ENCODE assay signal across 22 mouse cellular contexts in the genomic region with DNA sequence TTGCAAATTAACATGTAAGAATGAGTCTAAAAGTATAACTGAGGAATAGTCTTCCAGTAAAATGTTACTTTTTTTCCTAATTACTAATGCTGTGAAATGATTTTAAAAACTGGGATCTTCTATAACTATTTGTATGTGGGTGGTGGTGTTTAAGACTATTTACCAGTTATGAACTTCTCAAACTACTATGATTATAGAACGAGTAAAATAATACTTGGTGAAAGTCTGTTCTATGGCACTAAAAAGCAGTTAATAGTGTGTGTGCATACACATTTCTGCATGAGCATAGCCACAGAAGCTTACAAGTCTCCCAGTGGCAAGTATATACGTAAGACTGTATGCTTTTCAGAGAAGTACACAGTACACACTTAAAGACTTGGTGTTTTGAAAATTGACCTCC. TPM values are rescaled to one million over a fixed set of nuclear protein-coding genes. Genes with fewer than 3 reads are reported as not detected.
"Had no signal": no experiment of that assay in that cellular context is flagged by ENCODE, and none has a peak within 500 bp of the region (broad histone marks: within the 10 kb centered on the region; RNA-seq: fewer than 3 reads in every experiment).

No protein-coding gene starts in this region.

- H3K9me3 ChIP-seq: kidney, embryonic 15.5 days; limb, embryonic 15.5 days; neural tube, embryonic 12.5 days; stomach, embryonic 15.5 days had no signal

- H3K27ac ChIP-seq: left cerebral cortex, adult 2 months; neural tube, embryonic 12.5 days had no signal

- H3K36me3 ChIP-seq: limb, embryonic 15.5 days; neural tube, embryonic 12.5 days; stomach, embryonic 15.5 days had no signal

- H3K9ac ChIP-seq: stomach, embryonic 15.5 days had no signal

- H3K4me1 ChIP-seq: stomach, embryonic 15.5 days had no signal

- H3K27me3 ChIP-seq: kidney, embryonic 15.5 days; limb, embryonic 15.5 days; neural tube, embryonic 12.5 days; stomach, embryonic 15.5 days had no signal

- DNase-seq: kidney, adult 2 months; kidney, postnatal 14 days; lung, adult 18-20 months; midbrain, embryonic 14.5 days; retina, postnatal 1 day; right cerebral cortex, postnatal 14 days; thymus, postnatal 36 days had no signal

RNA-seq across cellular contexts. Expression of gene Gm20403, which starts 0.8 kb away (rescaled TPM):
- total RNA-seq: layer of hippocampus, adult 8-10 months; layer of hippocampus, postnatal 14 days; left cerebral cortex, adult 2 months; left cerebral cortex, postnatal 25 days; megakaryocyte progenitor cell, adult 5-6 weeks; neutrophil, adult 5-6 weeks had no signal
- polyA plus RNA-seq: kidney, adult 2 months; kidney, embryonic 15.5 days; large intestine, adult 2 months; limb, embryonic 11.5 days; limb, embryonic 15.5 days; lung, embryonic 16.5 days; midbrain, embryonic 14.5 days; neural tube, embryonic 12.5 days; spleen, adult 2 months; stomach, embryonic 15.5 days; thymus, postnatal 0 days had no signal
